Mouse (Mus musculus) hindbrain, embryonic 16.5 days (tissue): ENCODE results near the gene Mettl23. TPM values are rescaled to one million over a fixed set of nuclear protein-coding genes. Genes with fewer than 3 reads are reported as not detected.

Source experiments
- ATAC-seq: fragments of 200-750 bp; cut with Nextera tagmentation; 2 replicates; pipeline ENCODE4 v1.8.0; 2017; ENCODE audit warnings: moderate TSS enrichment, moderate library complexity
- H3K27ac ChIP-seq: fragments of 300-500 bp; sonication (generic); 2 replicates; pipeline ENCODE4 v1.5.1; 2014; ENCODE audit warnings: low read depth, mild to moderate bottlenecking, control low read depth, low read length, moderate library complexity
- H3K27me3 ChIP-seq: fragments of 300-500 bp; sonication (generic); replicated peaks from 2 replicates; pipeline ENCODE4 v1.6.1; 2014; ENCODE audit warnings: low read length; ENCODE audit not compliant: control insufficient read depth, insufficient read depth
- H3K36me3 ChIP-seq: fragments of 300-500 bp; sonication (generic); 2 replicates; pipeline ENCODE4 v1.6.1; 2014; ENCODE audit warnings: mild to moderate bottlenecking, low read length, moderate library complexity, mixed read lengths; ENCODE audit not compliant: control insufficient read depth, insufficient read depth
- H3K4me1 ChIP-seq: fragments of 300-500 bp; sonication (generic); 2 replicates; pipeline ENCODE4 v1.6.1; 2014; ENCODE audit warnings: low read depth, low read length; ENCODE audit not compliant: control insufficient read depth, insufficient read depth
- H3K4me2 ChIP-seq: fragments of 300-500 bp; sonication (generic); 2 replicates; pipeline ENCODE4 v1.6.1; 2014; ENCODE audit warnings: mild to moderate bottlenecking, low read length, control low read depth, moderate library complexity
- H3K4me3 ChIP-seq: fragments of 300-500 bp; sonication (generic); 2 replicates; pipeline ENCODE4 v1.5.1; 2014; ENCODE audit warnings: mild to moderate bottlenecking, low read length, control low read depth, moderate library complexity
- H3K9ac ChIP-seq: fragments of 300-500 bp; sonication (generic); 2 replicates; pipeline ENCODE4 v1.6.1; 2014; ENCODE audit warnings: low read depth, mild to moderate bottlenecking, control low read depth, low read length, moderate library complexity
- H3K9me3 ChIP-seq: fragments of 300-500 bp; sonication (generic); 2 replicates; pipeline ENCODE4 v1.6.1; 2014; ENCODE audit warnings: mild to moderate bottlenecking, low read length, moderate library complexity; ENCODE audit not compliant: control insufficient read depth
- WGBS: fragments of 180-500 bp; shearing (Covaris S2); extraction: QIAGEN DNeasy Blood & Tissue Kit; methylation state at CpG from one replicate; pipeline ENCODE4 v1.1.7; 2014; 5-methylcytosine and 5-hydroxymethylcytosine counted together
- polyA plus RNA-seq: library from polyadenylated mRNA; unstranded; fragments of >200 nt; fragmentation: Nextera tagmentation; extraction: Ambion mirVana; gene quantifications from 2 replicates; pipeline ENCODE4 v1.2.1, GENCODE M21; 2015

Gene Mettl23
- polyA plus RNA-seq: 62.6 and 62.8 TPM in 2 replicates

DNA sequence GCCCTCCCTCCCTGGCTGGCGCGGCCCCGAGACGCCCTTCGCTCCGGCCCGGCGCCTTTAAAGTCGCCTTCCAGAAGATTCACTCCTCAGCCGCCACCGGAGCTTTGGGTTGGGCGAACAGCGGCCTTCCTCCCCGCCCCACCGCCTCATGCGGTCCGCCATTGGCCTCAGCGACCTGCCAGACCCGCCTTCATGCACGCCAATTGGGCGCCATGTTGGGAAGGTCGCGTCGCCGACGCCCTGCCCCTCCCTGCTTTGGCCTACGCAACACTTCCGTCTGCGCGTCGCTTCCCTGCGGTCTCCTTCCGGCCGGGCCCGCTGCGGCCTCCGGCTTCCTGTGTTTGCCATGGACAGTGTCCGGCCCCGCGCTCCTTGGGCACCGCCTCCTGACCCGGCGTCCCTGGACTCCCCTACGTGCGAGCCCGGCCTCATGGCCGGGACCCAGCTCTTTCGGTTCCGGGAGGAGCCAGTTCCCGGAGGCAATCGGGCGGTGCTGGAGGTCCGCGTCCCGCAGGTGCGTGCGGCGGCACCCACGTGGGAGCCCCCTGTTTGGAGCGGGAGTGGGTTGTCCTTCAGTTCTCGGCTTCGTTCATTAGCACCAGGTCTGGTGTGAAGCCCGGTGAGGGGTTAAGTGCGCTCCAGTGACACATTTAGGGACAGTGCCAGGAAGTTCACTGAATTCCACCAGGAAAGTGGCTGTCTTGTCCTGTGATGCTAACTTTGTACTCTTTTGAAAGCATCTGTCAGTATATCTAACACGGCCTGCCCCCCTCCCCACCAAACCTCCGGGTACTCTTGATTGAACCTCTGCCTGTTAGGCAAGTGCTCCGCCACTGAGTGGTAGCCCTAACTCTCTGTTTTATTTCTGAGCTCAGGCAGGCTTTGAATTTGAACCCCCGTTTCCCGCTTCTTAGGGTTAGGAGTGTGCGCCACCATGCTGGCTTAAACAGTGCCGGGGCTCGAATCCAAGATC, at the start of gene Mettl23, which contains the start of gene Jmjd6:
TSS of gene Mettl23 (plus strand) at position 18 of the 973 bp plus-strand sequence.
TSS of gene Jmjd6 (minus strand) at position 189 of the 973 bp plus-strand sequence.
- Histone ChIP-seq H3K9me3 (no peaks in the 10 kb centered on the region), H3K4me3 (peak within 1 kb of the TSS; percentile 86), H3K27ac (peak within 1 kb of the TSS; percentile 98), H3K9ac (peak within 1 kb of the TSS; percentile 88), H3K4me2 (peak within 1 kb of the TSS; percentile 61), H3K4me1 (peaks cover 32% of the 10 kb centered on the region), H3K27me3 (no peaks in the 10 kb centered on the region), H3K36me3 (peaks cover 15% of the 10 kb centered on the region)
- WGBS: under 1% methylated on average over 72 of the region's 72 CpGs
- peak; percentile 97 for ATAC-seq

DNA sequence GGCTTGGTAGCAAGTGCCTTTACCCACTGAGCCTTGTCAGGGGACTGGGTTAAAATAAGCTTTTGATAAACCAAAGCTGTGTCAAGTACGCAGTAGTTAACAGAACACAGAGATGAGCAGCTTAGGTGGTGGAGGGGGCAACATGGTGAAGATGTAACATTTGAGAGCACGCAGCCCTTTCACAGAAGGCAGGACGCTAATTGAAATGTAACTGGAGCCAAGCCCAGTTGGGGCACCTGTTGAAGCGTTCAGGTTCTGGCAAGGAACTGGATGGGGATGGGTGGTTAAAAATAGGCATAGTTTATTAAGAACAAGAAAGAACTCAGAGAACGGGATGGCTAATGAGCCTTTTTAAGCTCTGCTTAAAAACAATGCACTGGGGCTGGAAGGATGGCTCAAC, 43.7 kb upstream of the Mettl23 start:
- H3K36me3 ChIP-seq: no peaks in the 10 kb centered on the region
- H3K4me3 ChIP-seq: no peak overlapping the region
- H3K9me3 ChIP-seq: no peaks in the 10 kb centered on the region
- no peak overlapping the region for H3K9ac ChIP-seq
- H3K27ac ChIP-seq: no peak overlapping the region
- no peak for ATAC-seq
- no peak overlapping the region for H3K4me2 ChIP-seq
- 83% methylated on average over 5 of the region's 5 CpGs for WGBS
- H3K4me1 ChIP-seq: no peaks in the 10 kb centered on the region
- no peaks in the 10 kb centered on the region; the same call in 1 of the 2 replicates for H3K27me3 ChIP-seq

DNA sequence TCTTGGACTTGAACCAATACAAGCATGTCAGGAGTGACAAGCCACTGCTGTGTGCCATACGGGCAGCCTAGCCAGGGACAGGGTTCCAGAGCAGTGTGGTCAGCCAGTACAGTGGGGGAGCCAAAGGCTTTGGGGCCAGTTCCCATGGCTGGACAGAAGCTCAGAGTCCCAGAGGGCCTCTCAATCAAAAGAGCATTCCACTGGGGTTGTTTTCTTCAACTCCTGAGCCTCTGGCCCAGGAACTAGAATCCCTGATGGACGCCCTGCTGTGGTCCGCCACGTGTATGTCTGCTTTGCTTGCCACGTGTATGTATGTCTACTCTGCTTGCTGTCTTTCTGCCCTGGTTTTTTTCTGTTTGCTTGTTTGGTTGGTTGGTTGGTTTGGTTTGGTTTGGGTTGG, 42.0 kb upstream of the Mettl23 start:
- no peak for ATAC-seq
- Histone ChIP-seq H3K27ac (no peak overlapping the region), H3K4me2 (no peak overlapping the region), H3K9ac (no peak overlapping the region), H3K4me3 (no peak overlapping the region), H3K36me3 (no peaks in the 10 kb centered on the region), H3K27me3 (no peaks in the 10 kb centered on the region; the same call in 1 of the 2 replicates), H3K4me1 (no peaks in the 10 kb centered on the region), H3K9me3 (no peaks in the 10 kb centered on the region)
- 68% methylated on average over 5 of the region's 5 CpGs for WGBS

DNA sequence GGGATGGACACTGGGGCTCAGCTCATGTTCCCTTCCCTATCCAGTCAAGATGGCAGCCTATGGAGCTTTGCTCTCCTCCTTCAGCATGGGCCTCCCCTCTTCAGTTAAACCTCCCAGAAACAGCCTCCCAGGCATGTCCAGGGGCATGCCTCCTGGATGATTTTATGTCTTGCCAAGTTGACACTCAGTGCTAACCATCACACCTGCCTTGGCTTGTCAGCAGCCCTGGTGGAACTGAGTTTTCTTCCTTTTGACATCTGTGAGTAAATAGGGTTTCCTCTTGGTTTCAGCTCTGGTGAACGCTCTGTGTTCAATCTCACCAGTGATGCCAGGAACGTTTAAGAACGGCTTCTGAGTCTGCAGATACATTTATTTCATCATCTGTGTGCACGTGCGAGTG, 40.4 kb upstream of the Mettl23 start:
- no peak overlapping the region for H3K4me2 ChIP-seq
- no peaks in the 10 kb centered on the region for H3K4me1 ChIP-seq
- 86% methylated on average over 5 of the region's 5 CpGs for WGBS
- no peak overlapping the region for H3K9ac ChIP-seq
- H3K36me3 ChIP-seq: no peaks in the 10 kb centered on the region
- H3K4me3 ChIP-seq: no peak overlapping the region
- H3K27me3 ChIP-seq: no peaks in the 10 kb centered on the region
- ATAC-seq: no peak
- no peaks in the 10 kb centered on the region for H3K9me3 ChIP-seq
- no peak overlapping the region for H3K27ac ChIP-seq

DNA sequence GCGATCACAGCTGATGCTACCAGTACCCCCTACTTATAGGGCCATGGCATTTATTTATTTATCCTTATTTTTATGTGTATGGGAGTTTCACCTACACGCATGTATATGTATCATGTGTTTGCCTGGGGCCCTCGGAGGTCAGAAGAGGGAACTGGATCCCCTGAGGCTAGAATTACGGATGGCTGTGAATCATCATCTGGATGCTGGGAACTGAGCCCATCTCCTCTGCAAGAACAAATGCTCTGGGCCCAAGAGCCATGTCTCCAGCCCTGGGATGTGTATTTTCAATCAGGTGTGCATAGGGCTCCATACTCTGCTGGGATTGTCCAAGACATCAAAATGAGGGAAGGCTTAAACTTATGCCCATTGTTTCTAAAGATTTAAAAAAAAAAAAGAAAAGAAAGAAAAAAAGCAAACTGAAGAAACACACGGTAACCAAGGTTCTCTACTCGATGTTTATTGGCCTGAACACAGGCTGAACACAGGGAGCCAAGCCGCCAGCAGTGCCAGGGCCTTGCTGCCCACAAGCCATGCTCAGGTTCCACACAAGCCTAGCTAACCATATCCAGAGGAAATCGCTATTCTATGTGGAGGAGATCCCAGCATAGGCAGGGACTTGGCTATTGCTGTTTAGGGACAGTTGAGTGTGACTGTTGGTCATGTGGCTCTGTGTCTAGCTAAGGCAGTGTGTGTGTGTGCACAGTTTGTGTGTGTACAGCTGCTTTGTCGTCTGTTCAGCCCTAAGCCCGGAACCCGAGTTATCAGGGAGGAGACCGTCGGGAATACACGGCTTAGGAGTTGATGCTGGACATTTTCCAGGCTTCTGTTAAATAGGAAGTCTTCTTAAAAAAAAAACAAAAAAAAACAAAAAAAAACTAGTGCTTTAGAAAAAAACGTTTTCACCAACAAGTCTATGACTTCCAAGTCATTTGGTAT, 36.7 kb upstream of the Mettl23 start:
- H3K27ac ChIP-seq: no peak overlapping the region

DNA sequence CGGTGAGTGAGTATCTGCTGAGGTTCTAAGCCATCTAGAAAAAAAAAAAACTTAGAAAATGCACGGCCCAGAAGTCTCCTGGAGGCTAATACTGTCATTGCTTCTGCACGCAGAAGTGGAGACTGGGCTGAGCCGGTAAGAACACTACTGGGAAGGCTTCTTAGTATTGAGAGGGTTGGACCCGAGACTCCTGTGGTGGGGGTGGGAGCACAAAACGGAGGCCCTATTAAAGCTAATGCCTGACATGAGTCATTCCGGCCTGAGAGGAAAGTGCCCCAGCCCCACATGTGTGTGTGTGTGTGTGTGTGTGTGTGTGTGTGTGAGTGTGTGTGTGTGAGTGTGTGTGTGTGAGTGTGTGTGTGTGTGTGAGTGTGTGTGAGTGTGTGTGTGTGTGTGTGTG, 36.0 kb upstream of the Mettl23 start:
- Histone ChIP-seq H3K4me1 (peaks cover 27% of the 10 kb centered on the region), H3K9me3 (no peaks in the 10 kb centered on the region), H3K9ac (no peak overlapping the region), H3K27ac (no peak overlapping the region), H3K27me3 (no peaks in the 10 kb centered on the region), H3K36me3 (no peaks in the 10 kb centered on the region), H3K4me2 (no peak overlapping the region), H3K4me3 (no peak overlapping the region)
- 61% methylated on average over 7 of the region's 7 CpGs for WGBS
- no peak for ATAC-seq

More for the DNA sequence above, 36.7 kb upstream of the Mettl23 start:
- Histone ChIP-seq H3K9ac (no peak overlapping the region), H3K4me2 (no peak overlapping the region), H3K4me1 (peaks cover 21% of the 10 kb centered on the region), H3K36me3 (no peaks in the 10 kb centered on the region), H3K9me3 (no peaks in the 10 kb centered on the region), H3K27me3 (no peaks in the 10 kb centered on the region), H3K4me3 (no peak overlapping the region)
- WGBS: 72% methylated on average over 15 of the region's 15 CpGs
- no peak for ATAC-seq

DNA sequence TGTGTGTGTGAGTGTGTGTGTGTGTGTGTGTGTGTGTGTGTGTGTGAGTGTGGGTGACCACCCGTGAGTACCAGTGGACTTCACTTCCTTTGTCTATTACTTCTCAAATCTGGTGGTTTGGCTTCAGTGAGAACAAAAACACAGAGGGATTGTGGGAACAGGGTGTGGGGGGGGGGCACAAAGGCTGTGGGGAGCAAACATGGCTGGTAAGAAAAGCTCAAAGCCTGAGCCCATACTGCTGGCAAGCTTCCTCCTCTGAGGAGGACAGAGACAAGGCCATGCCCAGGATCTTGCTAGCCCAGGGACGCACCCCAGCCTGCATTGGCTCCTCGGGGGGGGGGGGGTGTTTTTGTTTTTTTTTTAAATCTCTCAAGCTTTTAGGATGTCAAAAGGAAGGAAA, 35.6 kb upstream of the Mettl23 start:
- Histone ChIP-seq H3K4me2 (no peak overlapping the region), H3K27ac (no peak overlapping the region), H3K4me1 (peaks cover 31% of the 10 kb centered on the region), H3K4me3 (no peak overlapping the region), H3K36me3 (no peaks in the 10 kb centered on the region), H3K9ac (no peak overlapping the region), H3K9me3 (no peaks in the 10 kb centered on the region), H3K27me3 (no peaks in the 10 kb centered on the region)
- no peak for ATAC-seq
- WGBS: 70% methylated on average over 3 of the region's 3 CpGs

DNA sequence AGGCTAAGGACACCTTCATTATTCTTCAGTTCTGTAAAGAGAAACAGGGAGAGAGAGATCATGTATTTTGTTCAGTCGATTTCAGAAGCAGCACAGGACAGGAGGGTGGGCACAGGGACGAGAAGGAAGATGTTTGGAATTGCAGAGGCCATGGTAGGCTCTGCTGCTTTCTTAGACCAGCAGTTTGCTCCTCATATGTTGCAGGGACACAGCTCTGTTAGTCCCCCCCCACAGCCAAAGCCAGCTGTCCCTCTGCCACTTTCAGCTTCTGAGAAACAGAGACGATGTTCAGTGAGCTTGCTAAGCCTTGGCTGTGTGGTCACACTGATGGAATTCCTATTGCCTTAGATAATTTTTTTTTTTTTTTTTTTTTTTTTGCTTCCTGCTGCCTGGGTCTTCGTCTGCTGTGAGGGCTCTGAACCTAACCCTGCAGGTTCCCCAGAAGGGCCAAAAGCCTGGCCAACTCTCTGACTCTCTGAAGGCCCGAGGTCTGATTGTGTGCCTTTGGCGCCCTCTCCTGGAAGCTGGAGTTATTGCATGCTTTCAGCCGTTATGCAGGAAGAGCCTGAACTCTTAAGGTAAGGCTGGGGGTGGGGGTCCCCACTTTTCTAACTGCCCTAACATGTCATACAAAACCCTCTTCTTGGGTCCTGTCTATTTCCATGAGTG, 35.0 kb upstream of the Mettl23 start:
- no peak overlapping the region; the same call in 1 of the 2 replicates for H3K9ac ChIP-seq
- peak overlapping the region; percentile 64; the same call in 1 of the 2 replicates for H3K27ac ChIP-seq
- no peaks in the 10 kb centered on the region for H3K27me3 ChIP-seq
- H3K36me3 ChIP-seq: no peaks in the 10 kb centered on the region
- H3K4me2 ChIP-seq: no peak overlapping the region
- 23% methylated on average over 7 of the region's 7 CpGs for WGBS
- no peak for ATAC-seq
- H3K4me3 ChIP-seq: no peak overlapping the region
- H3K4me1 ChIP-seq: peaks cover 36% of the 10 kb centered on the region
- H3K9me3 ChIP-seq: no peaks in the 10 kb centered on the region
